Mouse (Mus musculus) limb, embryonic 10.5 days (tissue): ENCODE measurements around the gene Cdc6. TPM values are rescaled to one million over a fixed set of nuclear protein-coding genes. Genes with fewer than 3 reads are reported as not detected.

Experiments used
- DNase-seq: peaks from one replicate; pipeline ENCODE4 v3.0.0-alpha.2; 2017; ENCODE audit warnings: low spot score
- H3K27ac ChIP-seq: fragments of 300-500 bp; sonication (generic); 2 replicates; pipeline ENCODE4 v1.5.1; 2016; ENCODE audit warnings: mild to moderate bottlenecking
- H3K27me3 ChIP-seq: fragments of 300-500 bp; sonication (generic); 2 replicates; pipeline ENCODE4 v1.6.1; 2016; ENCODE audit warnings: low read depth, mild to moderate bottlenecking; ENCODE audit not compliant: poor library complexity, severe bottlenecking
- H3K36me3 ChIP-seq: fragments of 300-500 bp; sonication (generic); 2 replicates; pipeline ENCODE4 v1.6.1; 2016; ENCODE audit warnings: mild to moderate bottlenecking, moderate library complexity
- H3K4me1 ChIP-seq: fragments of 300-500 bp; sonication (generic); 2 replicates; pipeline ENCODE4 v1.6.1; 2016
- H3K4me3 ChIP-seq: fragments of 300-500 bp; sonication (generic); 2 replicates; pipeline ENCODE4 v1.5.1; 2016; ENCODE audit warnings: mild to moderate bottlenecking, moderate library complexity
- H3K9me3 ChIP-seq: fragments of 300-500 bp; sonication (generic); replicated peaks from 2 replicates; pipeline ENCODE4 v1.6.1; 2016; ENCODE audit warnings: mild to moderate bottlenecking
- WGBS: fragments of 180-500 bp; shearing (Covaris S2); methylation state at CpG from one replicate; pipeline ENCODE4 v1.1.7; 2016; 5-methylcytosine and 5-hydroxymethylcytosine counted together
- polyA plus RNA-seq: library from polyadenylated mRNA; unstranded; fragments of >200 nt; fragmentation: Nextera tagmentation; extraction: Ambion mirVana; gene quantifications from 2 replicates; pipeline ENCODE4 v1.2.1, GENCODE M21; 2016

Cdc6 gene
- polyA plus RNA-seq, 1 experiment from 2014 or later, result 69.9 TPM

- WGBS, result 39% methylated on average over 9 of the region's 9 CpGs
- Histone ChIP-seq H3K9me3 (no peaks in the 10 kb centered on the region), H3K27ac (peak overlapping the region; percentile 89), H3K4me1 (peaks cover 100% of the 10 kb centered on the region), H3K36me3 (peaks cover 53% of the 10 kb centered on the region), H3K4me3 (peak overlapping the region; percentile 80; the same call in 1 of the 2 replicates), H3K27me3 (no peaks in the 10 kb centered on the region)
- DNase-seq, result peak; percentile 55
Observed at GRCm38 (mm10) chr11:98966499-98967141, 59.0 kb downstream of the Cdc6 start.

- WGBS, result 56% methylated on average over 16 of the region's 16 CpGs
- Histone ChIP-seq H3K4me3 (0 out of 2 replicates have a peak overlapping the region, but pooled peaks have one; percentile 36), H3K27me3 (no peaks in the 10 kb centered on the region), H3K36me3 (peaks cover 68% of the 10 kb centered on the region), H3K4me1 (peaks cover 88% of the 10 kb centered on the region), H3K9me3 (no peaks in the 10 kb centered on the region), H3K27ac (peak overlapping the region; percentile 78; the same call in 1 of the 2 replicates)
- DNase-seq, result peak; percentile 47
Observed at GRCm38 (mm10) chr11:98968079-98968478, 60.5 kb downstream of the Cdc6 start.

GRCm38 (mm10) chr11:98968716-98969495 is 61.3 kb downstream of the Cdc6 start:
- H3K27me3 ChIP-seq, result no peaks in the 10 kb centered on the region
- DNase-seq, result peak; percentile 77

GRCm38 (mm10) chr11:98969496-98969927 is 61.9 kb downstream of the Cdc6 start:
- WGBS, result 16% methylated on average over 17 of the region's 17 CpGs
- Histone ChIP-seq H3K4me1 (peaks cover 80% of the 10 kb centered on the region), H3K4me3 (peak overlapping the region; percentile 36), H3K9me3 (no peaks in the 10 kb centered on the region), H3K27ac (peak overlapping the region; percentile 78), H3K27me3 (no peaks in the 10 kb centered on the region), H3K36me3 (peaks cover 82% of the 10 kb centered on the region)
- DNase-seq, result peak; percentile 69

More at GRCm38 (mm10) chr11:98968716-98969495, 61.3 kb downstream of the Cdc6 start:
- Histone ChIP-seq H3K9me3 (no peaks in the 10 kb centered on the region), H3K4me1 (peaks cover 86% of the 10 kb centered on the region), H3K36me3 (peaks cover 76% of the 10 kb centered on the region), H3K4me3 (peak overlapping the region; percentile 36), H3K27ac (peak overlapping the region; percentile 78)
- WGBS, result 2% methylated on average over 20 of the region's 20 CpGs

- Histone ChIP-seq H3K27ac (peak overlapping the region; percentile 78; the same call in 1 of the 2 replicates), H3K9me3 (no peaks in the 10 kb centered on the region), H3K36me3 (peaks cover 91% of the 10 kb centered on the region), H3K4me1 (peaks cover 72% of the 10 kb centered on the region), H3K27me3 (no peaks in the 10 kb centered on the region), H3K4me3 (no peak overlapping the region)
- DNase-seq, result no peak
- 74% methylated on average over 29 of the region's 29 CpGs for WGBS
Observed at GRCm38 (mm10) chr11:98970191-98970925, 62.8 kb downstream of the Cdc6 start.

- 88% methylated on average over 23 of the region's 23 CpGs for WGBS
- H3K36me3 ChIP-seq, result peaks cover 86% of the 10 kb centered on the region
- H3K27me3 ChIP-seq, result no peaks in the 10 kb centered on the region
- H3K9me3 ChIP-seq, result no peaks in the 10 kb centered on the region
- H3K27ac ChIP-seq, result no peak overlapping the region
- no peak for DNase-seq
- peaks cover 61% of the 10 kb centered on the region for H3K4me1 ChIP-seq
- no peak overlapping the region for H3K4me3 ChIP-seq
Observed at GRCm38 (mm10) chr11:98971316-98972031, 63.9 kb downstream of the Cdc6 start.

DNA sequence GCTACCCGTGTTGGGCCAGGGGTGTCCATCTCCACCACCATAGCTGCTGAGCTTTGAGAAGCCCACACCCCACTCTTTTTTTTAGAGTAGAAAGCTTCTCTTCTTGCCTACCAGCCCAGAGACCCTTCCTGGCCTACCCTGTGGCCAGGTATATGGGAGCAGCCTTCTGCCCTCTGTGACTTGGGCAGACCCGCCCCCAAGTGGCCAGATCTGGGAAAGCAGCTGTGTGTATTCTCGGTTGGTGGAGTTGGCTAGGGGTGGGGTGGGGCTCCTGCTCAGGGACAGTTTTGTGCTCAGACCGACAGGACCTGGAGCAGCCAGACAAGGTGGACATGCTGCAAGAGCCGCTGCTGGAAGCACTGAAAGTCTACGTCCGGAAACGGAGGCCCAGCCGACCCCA is 64.6 kb downstream of the Cdc6 start:
- Histone ChIP-seq H3K36me3 (peaks cover 78% of the 10 kb centered on the region), H3K27ac (no peak overlapping the region), H3K9me3 (no peaks in the 10 kb centered on the region), H3K4me3 (no peak overlapping the region), H3K27me3 (no peaks in the 10 kb centered on the region), H3K4me1 (peaks cover 53% of the 10 kb centered on the region)
- peak; percentile 88 for DNase-seq
- 59% methylated on average over 9 of the region's 9 CpGs for WGBS

- no peak for DNase-seq
- no peaks in the 10 kb centered on the region for H3K9me3 ChIP-seq
- no peak overlapping the region for H3K27ac ChIP-seq
- 94% methylated on average over 9 of the region's 9 CpGs for WGBS
- no peaks in the 10 kb centered on the region for H3K27me3 ChIP-seq
- no peak overlapping the region for H3K4me3 ChIP-seq
- H3K4me1 ChIP-seq, result peaks cover 47% of the 10 kb centered on the region
- peaks cover 72% of the 10 kb centered on the region for H3K36me3 ChIP-seq
Observed at GRCm38 (mm10) chr11:98972801-98973360, 65.3 kb downstream of the Cdc6 start.

Other genes starting within 250 kb of the Cdc6 start
- gene Gsdma, start 243.4 kb upstream of the Cdc6 start, polyA plus RNA-seq, result 0.05 TPM in 1 of 2 replicates, not detected in the other
- 284 and 303 TPM in 2 replicates for gene Psmd3, start 225.2 kb upstream of the Cdc6 start, polyA plus RNA-seq
- gene Csf3, start 206.5 kb upstream of the Cdc6 start, polyA plus RNA-seq, result not detected in 2 replicates
- 77.3 and 82.6 TPM in 2 replicates for gene Med24, start 178.4 kb upstream of the Cdc6 start, polyA plus RNA-seq
- gene Thra, start 167.2 kb upstream of the Cdc6 start, polyA plus RNA-seq, result 6.3 and 11.6 TPM in 2 replicates
- gene Nr1d1, start 132.5 kb upstream of the Cdc6 start, polyA plus RNA-seq, result 1.2 and 1.5 TPM in 2 replicates
- gene Msl1, start 112.3 kb upstream of the Cdc6 start, polyA plus RNA-seq, result 22.8 and 25.0 TPM in 2 replicates
- gene Casc3, start 102.9 kb upstream of the Cdc6 start, polyA plus RNA-seq, result 46.7 and 51.9 TPM in 2 replicates
- gene Rapgefl1, start 71.0 kb upstream of the Cdc6 start, polyA plus RNA-seq, result 1.4 and 1.9 TPM in 2 replicates
- gene Wipf2, start 44.2 kb upstream of the Cdc6 start, polyA plus RNA-seq, result 5.4 and 6.2 TPM in 2 replicates
- 38.4 and 43.7 TPM in 2 replicates for gene Rara, start 20.0 kb downstream of the Cdc6 start, polyA plus RNA-seq
- gene Gjd3, start 75.2 kb downstream of the Cdc6 start, polyA plus RNA-seq, result 0.24 and 0.29 TPM in 2 replicates
- 291 and 354 TPM in 2 replicates for gene Top2a, start 116.4 kb downstream of the Cdc6 start, polyA plus RNA-seq
- 899 and 1,008 TPM in 2 replicates for gene Igfbp4, start 133.4 kb downstream of the Cdc6 start, polyA plus RNA-seq
- 0.74 and 1.4 TPM in 2 replicates for gene Tns4, start 181.5 kb downstream of the Cdc6 start, polyA plus RNA-seq
- 0.82 and 1.3 TPM in 2 replicates for gene Ccr7, start 247.3 kb downstream of the Cdc6 start, polyA plus RNA-seq